Mouse (Mus musculus): Measurements from ENCODE around the gene Pmch.

Gene Pmch

GRCm38 (mm10) chr10:88090772-88091171, at the start of gene Pmch:
Gene Pmch, plus strand, starts transcription at chr10:88091072.
- no peak for DNase-seq

GRCm38 (mm10) chr10:88044297-88044696, 46.6 kb upstream of the Pmch start:
- DNase-seq, result no peak

- no peak for DNase-seq
These were observed 44.6 kb upstream of the Pmch start for GRCm38 (mm10) chr10:88046098-88046771.

- no peak for DNase-seq
These were observed 36.5 kb upstream of the Pmch start for GRCm38 (mm10) chr10:88054233-88054985.

GRCm38 (mm10) chr10:88056950-88057649, 33.8 kb upstream of the Pmch start:
- peak; percentile 59 for DNase-seq

GRCm38 (mm10) chr10:88063436-88063835, 27.4 kb upstream of the Pmch start:
- DNase-seq, result no peak

GRCm38 (mm10) chr10:88064872-88065271, 26.0 kb upstream of the Pmch start:
- DNase-seq, result no peak

- DNase-seq, result no peak
These were observed 23.5 kb upstream of the Pmch start for GRCm38 (mm10) chr10:88067377-88067776.

GRCm38 (mm10) chr10:88106169-88106568, 15.3 kb downstream of the Pmch start:
- no peak for DNase-seq

- DNase-seq, result no peak
These were observed 22.4 kb downstream of the Pmch start for GRCm38 (mm10) chr10:88113290-88113689.

- no peak for DNase-seq
These were observed 28.8 kb downstream of the Pmch start for GRCm38 (mm10) chr10:88119721-88120120.

- no peak for DNase-seq
These were observed 44.8 kb downstream of the Pmch start for GRCm38 (mm10) chr10:88135630-88136029.
